Mouse (Mus musculus) olfactory bulb, adult 2 months (tissue): Measurements from ENCODE around the gene Tmem270. TPM values are rescaled to one million over a fixed set of nuclear protein-coding genes. Genes with fewer than 3 reads are reported as not detected.

Experiments used
- H3K27ac ChIP-seq: fragments of 200-500 bp; 2 replicates; pipeline ENCODE4 v1.5.1; 2012; ENCODE audit warnings: low read depth, low read length; ENCODE audit not compliant: insufficient read depth
- H3K4me1 ChIP-seq: fragments of 200-500 bp; 2 replicates; pipeline ENCODE4 v1.6.1; 2012; ENCODE audit warnings: low read length; ENCODE audit not compliant: control insufficient read depth, insufficient read depth
- H3K4me3 ChIP-seq: fragments of 200-500 bp; 2 replicates; pipeline ENCODE4 v1.5.1; 2012; ENCODE audit warnings: mild to moderate bottlenecking, low read depth, low read length, moderate library complexity; ENCODE audit not compliant: insufficient read depth
- CTCF ChIP-seq: fragments of 200-500 bp; IDR thresholded peaks from 2 replicates; pipeline ENCODE4 v1.5.1; 2012; ENCODE audit warnings: low read depth, mild to moderate bottlenecking, low read length, moderate library complexity; ENCODE audit not compliant: insufficient read depth
- POLR2A ChIP-seq: fragments of 200-500 bp; IDR thresholded peaks from 2 replicates; pipeline ENCODE4 v1.6.1; 2012; ENCODE audit warnings: mild to moderate bottlenecking, low read depth, low read length, moderate library complexity; ENCODE audit not compliant: insufficient read depth
- WGBS: fragments of 180-500 bp; shearing (Covaris S2); methylation state at CpG from one replicate; pipeline ENCODE4 v1.1.7; 2018; 5-methylcytosine and 5-hydroxymethylcytosine counted together
- polyA plus RNA-seq: library from polyadenylated mRNA; stranded (reverse); fragments of >200 nt; gene quantifications from 2 replicates; pipeline ENCODE4 v1.2.4, GENCODE M21; 2012; ENCODE audit warnings: low replicate concordance; ENCODE audit not compliant: missing spikeins, insufficient read depth, insufficient read length

Gene Tmem270
- polyA plus RNA-seq, 1 experiment = not detected

GRCm38 (mm10) chr5:134895291-134895690 is 11.2 kb downstream of the Tmem270 start:
- TF ChIP-seq CTCF (no peak), POLR2A (no peak)
- WGBS = 82% methylated on average over 8 of the region's 8 CpGs

GRCm38 (mm10) chr5:134892717-134893116 is 13.8 kb downstream of the Tmem270 start:
- no peak for TF ChIP-seq POLR2A
- TF ChIP-seq CTCF = no peak
- H3K4me3 ChIP-seq = no peak overlapping the region
- no peak overlapping the region for H3K27ac ChIP-seq
- H3K4me1 ChIP-seq = peaks cover 4% of the 10 kb centered on the region
- WGBS = 79% methylated on average over 5 of the region's 5 CpGs

More at GRCm38 (mm10) chr5:134895291-134895690, 11.2 kb downstream of the Tmem270 start:
- Histone ChIP-seq H3K27ac (no peak overlapping the region), H3K4me3 (no peak overlapping the region), H3K4me1 (peaks cover 2% of the 10 kb centered on the region; the same call in 1 of the 2 replicates)

GRCm38 (mm10) chr5:134891552-134891951 is 15.0 kb downstream of the Tmem270 start:
- H3K27ac ChIP-seq = no peak overlapping the region
- peaks cover 8% of the 10 kb centered on the region for H3K4me1 ChIP-seq
- no peak overlapping the region for H3K4me3 ChIP-seq
- TF ChIP-seq POLR2A (no peak), CTCF (no peak)
- WGBS = 61% methylated on average over 8 of the region's 8 CpGs

- 81% methylated on average over 6 of the region's 6 CpGs for WGBS
- no peak overlapping the region for H3K4me3 ChIP-seq
These were observed 15.9 kb downstream of the Tmem270 start for GRCm38 (mm10) chr5:134890601-134891054.

GRCm38 (mm10) chr5:134888505-134888904 is 18.0 kb downstream of the Tmem270 start:
- TF ChIP-seq CTCF (no peak), POLR2A (no peak)

More at GRCm38 (mm10) chr5:134890601-134891054, 15.9 kb downstream of the Tmem270 start:
- Histone ChIP-seq H3K27ac (no peak overlapping the region), H3K4me1 (peaks cover 8% of the 10 kb centered on the region)
- TF ChIP-seq CTCF (no peak), POLR2A (no peak)

GRCm38 (mm10) chr5:134887447-134888335 is 18.8 kb downstream of the Tmem270 start:
- H3K27ac ChIP-seq = no peak overlapping the region
- H3K4me3 ChIP-seq = no peak overlapping the region
- TF ChIP-seq POLR2A = no peak
- no peak for TF ChIP-seq CTCF
- WGBS = 55% methylated on average over 18 of the region's 18 CpGs
- peaks cover 8% of the 10 kb centered on the region for H3K4me1 ChIP-seq

More at GRCm38 (mm10) chr5:134888505-134888904, 18.0 kb downstream of the Tmem270 start:
- H3K4me1 ChIP-seq = peaks cover 8% of the 10 kb centered on the region
- H3K27ac ChIP-seq = no peak overlapping the region
- 89% methylated on average over 7 of the region's 7 CpGs for WGBS
- H3K4me3 ChIP-seq = no peak overlapping the region

- no peak overlapping the region for H3K4me3 ChIP-seq
- TF ChIP-seq POLR2A = no peak
- no peak for TF ChIP-seq CTCF
- no peak overlapping the region for H3K27ac ChIP-seq
- WGBS = 46% methylated on average over 3 of the region's 3 CpGs
- H3K4me1 ChIP-seq = peaks cover 6% of the 10 kb centered on the region
These were observed 23.5 kb downstream of the Tmem270 start for GRCm38 (mm10) chr5:134883077-134883476.

- Histone ChIP-seq H3K4me1 (peaks cover 9% of the 10 kb centered on the region), H3K4me3 (no peak overlapping the region), H3K27ac (no peak overlapping the region)
- no peak for TF ChIP-seq CTCF
- no peak for TF ChIP-seq POLR2A
- WGBS = 76% methylated on average over 10 of the region's 10 CpGs
These were observed 29.7 kb downstream of the Tmem270 start for GRCm38 (mm10) chr5:134876801-134877200.

GRCm38 (mm10) chr5:134875245-134875644 is 31.3 kb downstream of the Tmem270 start:
- WGBS = 93% methylated on average over 5 of the region's 5 CpGs
- H3K4me1 ChIP-seq = peaks cover 9% of the 10 kb centered on the region
- no peak overlapping the region for H3K4me3 ChIP-seq
- no peak overlapping the region for H3K27ac ChIP-seq
- TF ChIP-seq CTCF = no peak
- TF ChIP-seq POLR2A = no peak
